Mouse (Mus musculus): ENCODE results near the gene Ckmt1. TPM values are rescaled to one million over a fixed set of nuclear protein-coding genes. Genes with fewer than 3 reads are reported as not detected.
A peak's percentile ranks its signal among the peaks of the same experiment; 100 is the strongest.
"Not testable (repeated sequence)": the region's sequence is repeated elsewhere in the genome, so short reads cannot be mapped to it uniquely, and the experiment has no call there.

Gene Ckmt1
- total RNA-seq (2021), result not detected
- long read RNA-seq, experiment 1, partial matches to known transcripts, result 0 of 1 reads
- long read RNA-seq, experiment 1, other reads (novel, unspliced or antisense), result 0 of 1 reads
- long read RNA-seq, experiment 2, result 0 reads

DNA sequence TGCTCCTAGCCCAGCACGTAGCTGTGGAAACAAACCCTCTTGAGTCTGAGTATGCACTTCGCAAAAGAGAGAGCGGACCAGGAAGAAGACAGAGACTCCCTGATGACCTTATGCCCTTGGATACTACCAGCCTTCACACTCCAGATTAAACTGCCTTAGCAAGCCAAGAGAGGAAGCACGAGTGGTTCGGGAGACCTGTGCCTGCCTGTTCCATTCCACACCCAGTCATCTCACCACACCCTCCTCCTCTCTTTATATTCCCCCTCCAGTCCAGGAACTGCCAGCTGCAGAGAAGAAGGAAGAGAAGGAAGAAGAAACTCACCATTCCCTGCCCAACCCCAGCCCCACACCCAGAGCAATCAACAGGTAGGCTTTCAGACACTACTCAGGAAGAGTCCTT is at the start of gene Ckmt1:
Gene Ckmt1, plus strand, starts transcription at position 221 of the 400 bp plus-strand sequence.
- no peak for DNase-seq

DNA sequence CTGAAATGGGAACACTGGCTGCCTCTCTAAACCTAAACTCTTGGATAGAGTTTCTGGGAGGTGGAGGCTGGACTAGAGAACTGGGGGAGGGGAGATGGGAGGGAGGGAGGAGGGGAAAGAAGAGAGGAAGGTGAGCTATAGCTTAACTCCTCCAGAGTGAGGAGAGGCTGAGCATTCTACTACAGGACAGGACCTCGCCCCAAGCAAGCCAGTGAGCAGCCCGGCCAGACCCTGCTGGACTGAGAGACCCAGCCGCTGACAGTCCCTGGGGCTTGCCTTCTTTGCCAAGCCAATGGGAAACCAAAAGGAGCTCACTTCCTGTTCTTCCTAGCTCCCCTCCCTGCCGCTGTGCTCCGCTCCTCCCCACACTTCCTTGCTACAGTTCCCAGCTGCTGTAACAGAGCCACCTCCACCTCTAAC is 48.5 kb upstream of the Ckmt1 start:
- peak; percentile 42 for DNase-seq

DNA sequence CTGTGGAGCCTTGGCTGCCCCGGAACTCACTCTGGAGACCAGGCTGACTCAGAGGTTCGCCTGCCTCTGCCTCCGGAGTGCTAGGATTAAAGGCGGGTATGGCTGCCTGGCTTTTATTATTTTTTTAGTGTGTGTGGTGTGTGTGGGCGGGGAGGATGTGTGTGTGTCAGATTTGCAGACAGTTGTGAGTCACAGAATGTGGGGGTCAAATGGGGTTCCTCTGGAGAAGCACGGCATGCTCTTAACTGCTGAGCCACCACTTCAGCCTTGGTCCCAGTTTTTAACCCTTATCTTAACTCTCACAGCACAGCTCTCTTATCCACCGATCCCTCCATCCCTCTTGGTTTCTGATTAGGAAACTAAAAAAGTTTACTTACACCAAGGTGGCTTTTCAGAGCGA is 41.2 kb upstream of the Ckmt1 start:
- no peak for DNase-seq

DNA sequence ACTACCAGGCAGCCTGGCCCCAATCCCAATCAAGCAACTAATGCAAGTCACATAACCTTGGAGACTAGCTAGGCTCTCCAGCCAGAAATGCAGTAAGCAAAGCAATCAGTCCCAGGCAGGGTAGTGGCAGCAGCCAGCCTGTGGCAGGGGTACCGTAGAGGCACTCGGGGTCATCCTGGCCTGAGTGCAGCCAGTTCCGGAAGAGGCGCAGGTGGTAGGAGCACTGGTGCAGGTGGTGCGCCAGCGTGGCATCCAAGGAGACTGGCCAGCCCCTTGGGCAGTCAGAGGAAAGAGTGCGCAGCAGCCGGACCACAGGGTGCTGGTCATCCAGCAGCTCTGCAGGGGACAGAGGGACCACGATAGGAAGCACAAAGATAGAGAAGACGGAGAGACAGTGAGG is 34.5 kb upstream of the Ckmt1 start:
- no peak for DNase-seq

DNA sequence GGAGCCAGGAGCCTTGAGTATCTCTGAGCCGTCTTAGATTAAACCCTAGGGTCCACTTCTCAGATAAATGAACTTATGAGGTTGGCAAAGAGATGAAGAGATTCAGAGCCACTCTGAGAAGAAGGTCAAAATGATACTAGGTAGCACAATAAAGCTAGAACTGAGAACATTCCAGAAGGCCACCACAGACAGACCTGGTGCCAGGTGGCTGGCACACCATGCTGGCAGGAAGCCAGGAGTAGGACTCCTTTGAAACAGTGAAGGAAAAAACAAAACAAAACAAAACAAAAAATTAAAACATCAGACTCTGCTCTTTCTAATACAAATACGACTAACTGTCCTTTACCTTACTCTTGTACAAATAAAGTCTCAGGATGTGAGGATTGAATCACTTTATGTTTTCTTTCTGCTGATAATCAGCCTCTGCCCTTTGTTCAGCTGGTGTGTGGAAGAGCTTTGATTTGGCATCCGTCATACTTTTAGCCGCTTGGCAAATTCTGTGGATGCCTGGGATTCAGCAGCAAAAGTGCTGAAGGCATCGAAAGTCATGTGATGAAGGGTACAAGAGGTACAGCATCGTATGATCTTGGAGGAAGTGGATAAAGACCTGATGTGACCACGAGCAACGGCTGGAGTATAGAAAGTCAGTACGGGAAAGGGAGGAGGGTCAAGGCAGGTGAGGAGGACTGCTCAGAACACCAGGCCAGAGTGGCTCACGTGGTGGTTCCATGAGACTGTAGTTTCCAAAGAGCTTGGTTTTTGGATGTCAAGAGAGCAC is 33.6 kb upstream of the Ckmt1 start:
- DNase-seq, result no peak

DNA sequence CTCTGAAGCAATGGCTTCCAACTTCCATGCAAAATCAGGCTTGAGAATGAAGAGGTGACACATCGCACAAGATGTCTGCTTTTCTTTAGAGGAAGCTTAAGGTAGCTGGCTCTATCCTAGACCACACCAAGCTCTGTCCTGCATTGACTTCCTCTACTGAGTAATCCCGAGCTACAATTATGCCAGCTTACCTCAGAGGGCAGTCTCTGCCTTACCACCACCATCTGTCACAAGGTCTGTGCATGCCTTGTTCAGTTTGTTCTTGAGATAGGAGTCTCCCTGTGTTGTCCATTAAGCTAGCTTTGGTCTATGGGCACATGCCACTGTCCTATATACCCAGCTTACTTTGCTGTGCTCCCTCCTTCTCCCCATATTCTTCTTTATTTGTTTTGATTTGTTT is 28.0 kb upstream of the Ckmt1 start:
- DNase-seq, result no peak

DNA sequence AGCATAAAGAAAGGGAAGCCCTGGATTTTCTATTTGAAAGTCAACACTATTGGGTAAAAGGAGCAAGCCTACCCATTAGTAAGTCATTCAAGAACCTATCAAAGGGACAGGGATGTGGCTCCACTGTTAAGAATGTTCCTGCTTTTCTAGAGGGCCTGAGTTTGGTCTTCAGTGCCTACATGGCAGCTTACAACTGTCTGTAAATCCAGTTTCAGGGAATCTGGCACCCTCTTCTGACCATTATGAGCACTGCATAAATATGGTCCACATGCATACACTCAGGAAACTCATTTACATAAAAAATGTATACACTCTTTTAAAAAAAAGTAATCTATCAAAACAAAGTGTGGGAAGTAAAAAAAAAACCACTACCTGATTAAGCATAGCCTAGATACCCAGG is 18.5 kb upstream of the Ckmt1 start:
- DNase-seq, result no peak

DNA sequence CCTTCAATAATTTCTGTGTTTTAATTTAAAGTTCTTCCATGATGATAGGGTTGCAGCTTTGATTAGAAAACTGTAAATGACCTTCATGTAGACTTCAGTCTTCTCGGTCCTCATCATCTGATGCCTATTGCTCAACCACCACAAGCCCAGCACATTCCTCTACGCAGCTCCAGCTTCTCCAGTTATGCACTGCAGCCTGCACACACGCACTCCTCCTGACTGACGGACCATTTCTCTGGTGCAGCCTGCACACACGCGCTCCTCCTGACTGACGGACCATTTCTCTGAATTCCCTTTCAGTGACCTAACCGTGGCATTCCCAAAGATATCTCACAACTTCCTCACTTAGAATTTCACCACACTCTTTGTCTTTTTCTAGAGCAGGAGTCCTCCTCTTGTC is 4.4 kb upstream of the Ckmt1 start:
- no peak for DNase-seq

DNA sequence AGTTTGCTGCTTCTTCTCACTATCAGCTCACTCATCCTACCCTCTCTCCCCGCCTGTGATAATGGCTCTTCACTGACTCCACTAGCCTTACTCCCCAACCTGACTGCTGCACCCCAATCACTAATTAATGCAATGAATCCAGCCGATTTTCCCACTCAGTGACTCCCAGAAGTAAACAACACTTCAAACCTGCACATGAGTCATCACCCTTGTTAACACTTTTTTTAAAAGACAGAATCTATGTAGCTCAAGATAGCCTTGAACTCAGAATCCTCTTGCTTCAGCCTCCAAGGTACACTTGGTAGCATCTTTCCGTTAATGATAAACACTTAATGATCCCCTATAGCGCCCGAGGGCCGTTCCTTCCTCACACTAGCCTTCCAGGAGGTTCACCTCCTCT is 3.1 kb upstream of the Ckmt1 start:
- no peak for DNase-seq

DNA sequence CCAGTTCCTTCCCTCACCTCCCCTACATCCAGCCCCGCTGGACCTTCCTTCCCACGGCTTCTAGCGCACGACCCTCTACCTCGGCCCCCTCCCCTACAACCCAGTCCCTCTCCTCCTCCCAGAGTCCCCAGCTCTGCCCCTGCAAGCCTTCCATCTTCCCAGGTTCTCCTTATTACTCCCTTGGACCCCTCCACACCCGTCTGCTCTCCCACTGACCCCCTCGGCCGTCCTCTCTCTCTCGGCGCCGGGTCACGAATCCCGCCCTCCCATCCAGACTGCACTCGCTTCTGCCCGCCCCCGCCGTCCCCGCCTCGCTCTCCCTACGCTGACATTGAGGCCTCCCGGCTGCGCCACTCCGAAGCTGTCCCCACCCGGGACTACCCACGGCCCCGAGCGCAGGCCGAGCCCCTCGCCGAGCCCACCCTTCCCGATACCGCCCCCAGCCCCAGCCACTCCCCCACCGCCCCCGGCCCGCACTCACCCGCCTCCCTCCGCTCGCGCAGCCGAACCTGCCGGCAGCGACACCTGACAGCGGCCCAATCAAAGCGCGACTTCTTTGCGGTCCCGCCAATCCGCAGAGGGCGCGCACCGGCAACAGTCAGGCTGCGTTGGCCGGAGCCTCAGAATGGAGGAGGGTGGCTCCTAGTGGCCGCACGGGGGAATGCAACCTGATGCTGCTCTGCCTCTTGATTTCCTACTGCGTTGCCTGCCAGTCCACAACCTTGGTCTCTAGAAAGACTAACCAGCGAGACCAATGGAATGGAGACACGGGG is 2.5 kb upstream of the Ckmt1 start, which contains the start of gene Ppip5k1:
Gene Ppip5k1, minus strand, starts transcription at position 577 of the 773 bp plus-strand sequence.
- peak; percentile 96 for DNase-seq

DNA sequence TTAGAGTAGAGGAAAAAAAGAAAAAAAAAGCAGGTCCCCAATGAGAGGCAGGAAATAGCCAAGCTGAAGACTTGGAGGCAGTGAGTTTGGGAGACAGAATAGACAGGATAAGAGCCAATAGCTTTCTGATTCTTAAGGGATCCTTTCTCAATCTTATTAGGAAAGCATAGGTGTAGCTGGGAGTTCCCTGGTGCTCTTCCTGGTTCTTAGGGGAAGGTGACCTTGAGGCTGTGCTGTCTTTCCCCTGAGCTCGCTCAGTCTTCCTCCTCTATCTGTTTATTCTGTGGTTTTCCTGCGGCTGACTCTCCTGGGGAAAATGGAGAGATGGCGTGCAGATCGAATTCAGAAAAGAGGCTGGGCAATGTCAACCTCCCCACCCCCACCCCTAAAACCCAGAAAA is 447 bp downstream of the Ckmt1 start:
- DNase-seq, result no peak

DNA sequence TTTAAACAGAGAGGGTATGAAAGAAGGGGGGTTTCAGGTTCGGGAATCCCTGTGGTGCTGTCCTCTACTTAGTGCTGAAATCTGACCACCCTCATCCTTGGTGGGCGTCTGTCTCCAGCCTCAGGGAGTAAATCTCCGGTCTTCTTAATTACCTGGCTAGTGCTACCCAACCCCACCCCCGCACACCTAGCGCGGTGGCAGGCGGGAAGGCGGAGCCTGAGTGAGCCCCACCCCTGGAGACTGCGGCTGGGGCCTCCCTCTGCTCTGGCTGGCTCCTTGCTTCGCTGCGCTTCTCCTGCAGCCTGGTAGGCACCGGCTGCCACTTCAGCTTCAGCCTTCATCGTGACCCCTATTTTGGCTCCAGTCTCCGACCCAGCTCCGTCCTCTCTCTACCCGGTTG is 867 bp downstream of the Ckmt1 start:
- no peak for DNase-seq

DNA sequence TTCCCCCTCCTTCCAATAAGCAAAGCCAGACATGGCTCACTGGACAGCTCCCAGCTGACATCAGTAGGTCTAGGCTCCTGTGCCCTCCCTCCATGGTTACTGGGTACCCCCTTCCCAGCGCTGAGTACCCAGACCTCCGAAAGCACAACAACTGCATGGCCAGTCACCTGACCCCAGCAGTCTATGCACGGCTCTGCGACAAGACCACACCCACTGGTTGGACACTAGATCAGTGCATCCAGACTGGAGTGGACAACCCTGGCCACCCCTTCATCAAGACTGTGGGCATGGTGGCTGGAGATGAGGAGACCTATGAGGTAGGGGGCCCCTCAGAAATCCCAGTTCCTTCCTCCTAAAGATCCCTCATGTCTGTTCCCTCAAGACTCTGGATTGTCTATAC is 1.9 kb downstream of the Ckmt1 start:
- DNase-seq, result no peak

DNA sequence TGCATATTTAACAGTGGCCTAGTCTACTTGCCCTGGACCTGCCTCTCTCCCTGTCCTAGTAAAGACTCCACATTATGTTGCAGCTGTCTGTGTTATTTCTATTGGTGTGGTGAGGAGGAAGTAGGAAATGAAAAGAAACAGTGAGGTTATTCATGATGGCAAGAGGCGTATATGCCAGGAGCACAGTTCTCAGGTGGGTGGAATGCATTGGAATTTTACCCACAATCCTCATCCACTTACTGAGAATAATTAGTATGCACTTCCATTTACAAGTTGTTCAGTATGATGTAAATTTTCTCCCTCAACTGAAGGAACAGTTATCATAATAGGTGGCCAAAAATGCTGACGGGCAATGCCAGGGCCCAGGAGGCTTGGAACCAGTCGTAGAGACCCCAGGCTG is 6.1 kb downstream of the Ckmt1 start:
- no peak for DNase-seq

DNA sequence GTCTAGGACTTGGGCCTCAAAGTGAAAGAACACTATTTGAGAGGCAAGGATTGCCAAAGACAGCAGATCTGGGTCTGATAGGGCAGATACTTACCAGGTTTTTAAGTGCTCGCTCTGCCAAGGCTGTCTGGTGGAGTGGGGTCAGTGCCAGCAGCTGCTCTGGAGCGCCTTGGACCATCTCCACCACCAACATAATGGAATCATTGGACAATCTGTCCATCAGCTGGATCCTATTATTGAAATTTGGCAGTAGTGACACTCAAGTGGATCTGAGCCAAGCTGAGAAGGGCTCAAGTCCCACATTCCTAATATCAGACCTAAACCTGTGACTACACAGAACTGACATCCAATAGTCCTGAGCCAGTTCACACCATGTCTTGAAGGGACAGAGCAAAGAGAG is 11.3 kb downstream of the Ckmt1 start:
- no peak for DNase-seq

DNA sequence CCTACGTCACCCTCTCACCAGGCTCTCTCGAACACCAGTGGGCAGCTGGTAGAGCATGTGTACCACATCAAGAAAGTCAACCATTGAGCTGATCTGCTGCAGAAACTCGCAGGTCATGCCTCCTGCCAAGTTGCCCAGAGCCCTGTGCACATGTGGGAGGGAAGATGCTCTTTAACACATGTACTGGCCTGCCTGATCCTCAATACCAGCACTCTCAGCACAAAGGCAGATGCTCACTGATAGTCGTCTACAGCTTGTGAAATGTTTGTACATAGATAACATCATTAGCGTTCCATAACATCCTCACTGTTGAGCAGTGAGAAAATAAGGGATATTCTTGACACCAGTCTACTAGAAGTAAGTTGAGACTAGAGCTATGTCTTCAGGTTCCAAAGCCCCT is 13.4 kb downstream of the Ckmt1 start:
- no peak for DNase-seq

DNA sequence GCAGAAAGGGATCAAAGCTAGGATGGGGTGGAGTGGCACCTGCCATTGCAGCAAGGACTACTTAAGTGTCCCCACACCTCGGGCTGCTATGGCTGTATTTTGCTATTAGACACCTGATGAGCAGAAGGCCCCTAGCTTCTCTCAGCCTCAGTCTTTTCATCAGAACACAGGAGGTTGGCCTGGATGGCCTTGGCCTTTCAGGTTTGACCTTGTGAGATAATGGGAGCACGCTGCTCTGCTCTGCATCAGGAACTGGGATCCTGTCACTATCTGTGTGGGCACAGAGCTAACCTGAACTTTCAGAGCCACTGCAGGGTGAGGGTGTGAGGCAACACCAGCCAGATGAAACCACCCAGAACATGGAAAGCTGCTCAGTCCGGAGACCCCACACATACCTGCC is 14.8 kb downstream of the Ckmt1 start:
- no peak for DNase-seq

DNA sequence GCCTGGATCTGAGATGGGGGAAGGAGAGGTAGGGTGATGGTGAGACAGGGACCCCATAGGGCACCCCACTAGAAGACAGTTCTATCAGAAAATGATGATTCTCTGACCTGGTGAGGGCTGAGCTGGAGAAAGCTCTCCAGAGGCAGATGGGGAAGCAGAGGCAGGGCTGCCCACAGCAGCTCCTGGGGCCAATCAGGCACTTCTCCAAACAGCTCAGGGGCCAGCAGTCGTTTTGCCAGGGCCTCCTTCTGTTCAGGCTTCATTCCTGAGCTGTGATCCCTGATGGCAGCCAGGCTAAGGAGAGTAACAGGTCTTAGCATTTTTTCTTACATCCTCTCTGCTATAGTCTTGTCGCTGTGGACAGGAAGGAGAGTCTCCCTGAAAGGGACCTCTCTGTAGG is 17.3 kb downstream of the Ckmt1 start:
- DNase-seq, result no peak

DNA sequence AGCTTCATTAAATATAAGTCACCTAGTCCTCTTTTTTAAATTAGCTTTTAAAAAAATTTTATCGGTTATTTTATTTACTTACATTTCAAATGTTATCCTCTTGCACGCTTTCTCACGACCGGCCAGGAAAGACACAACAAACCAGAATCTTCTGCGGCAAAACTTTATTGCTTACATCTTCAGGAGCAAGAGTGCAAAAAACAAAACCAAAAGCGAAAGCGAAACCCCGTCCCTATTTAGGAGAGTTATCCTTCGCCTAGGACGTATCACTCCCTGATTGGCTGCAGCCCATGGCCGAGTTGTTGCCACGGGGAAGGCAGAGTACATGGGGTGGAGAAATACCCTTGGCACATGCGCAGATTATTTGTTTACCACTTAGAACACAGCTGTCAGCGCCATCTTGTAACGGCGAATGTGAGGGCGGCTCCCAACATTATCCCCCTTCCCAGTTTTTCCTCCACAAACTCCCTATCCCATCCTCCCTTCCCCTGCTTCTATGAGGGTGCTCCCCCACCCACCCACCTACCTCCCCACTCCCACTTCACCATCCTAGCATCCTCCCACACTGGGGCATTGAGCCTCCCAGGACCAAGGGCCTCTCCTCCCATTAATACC is 29.6 kb downstream of the Ckmt1 start, which contains the start of gene Strc:
Gene Strc, minus strand, starts transcription at position 208 of the 615 bp plus-strand sequence.
- not testable (repeated sequence) for DNase-seq

DNA sequence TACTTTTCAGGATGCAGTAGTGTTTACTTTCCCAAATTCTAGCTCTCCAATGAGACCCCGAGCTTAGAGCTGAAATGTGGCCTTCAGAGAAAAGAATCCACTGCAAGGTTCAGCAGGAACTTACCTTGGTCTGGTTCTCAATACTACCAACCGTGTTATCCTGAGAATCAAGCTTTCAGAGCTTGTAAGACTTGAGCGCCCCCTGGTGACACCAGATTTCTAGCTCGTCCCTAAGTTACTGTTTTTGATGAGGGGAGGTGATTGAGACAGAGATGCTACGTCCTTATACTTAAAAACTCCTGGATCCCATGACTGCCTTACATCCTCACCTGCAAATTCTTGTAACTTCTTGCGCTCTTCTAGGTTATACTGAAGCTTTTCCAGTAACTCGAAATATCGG is 39.1 kb downstream of the Ckmt1 start:
- DNase-seq, result peak; percentile 20

DNA sequence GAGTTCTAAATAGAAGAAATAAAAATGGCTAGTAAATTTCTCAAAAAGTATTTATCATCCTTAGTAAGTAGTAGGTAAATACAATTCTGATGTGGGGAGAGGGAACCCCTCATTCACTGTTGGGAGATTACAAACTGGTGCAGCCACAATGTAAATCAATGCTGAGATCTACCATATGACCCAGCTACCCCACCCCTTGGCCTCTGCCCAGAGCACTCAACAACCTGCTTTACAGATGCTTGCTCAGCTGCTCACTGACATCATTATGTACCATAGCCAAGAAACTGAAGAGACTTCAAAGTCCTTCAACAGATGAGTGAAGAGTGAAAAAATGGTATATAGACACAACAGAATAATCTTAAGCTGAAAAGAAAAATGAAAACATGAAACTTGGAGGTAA is 45.8 kb downstream of the Ckmt1 start:
- DNase-seq, result no peak

DNA sequence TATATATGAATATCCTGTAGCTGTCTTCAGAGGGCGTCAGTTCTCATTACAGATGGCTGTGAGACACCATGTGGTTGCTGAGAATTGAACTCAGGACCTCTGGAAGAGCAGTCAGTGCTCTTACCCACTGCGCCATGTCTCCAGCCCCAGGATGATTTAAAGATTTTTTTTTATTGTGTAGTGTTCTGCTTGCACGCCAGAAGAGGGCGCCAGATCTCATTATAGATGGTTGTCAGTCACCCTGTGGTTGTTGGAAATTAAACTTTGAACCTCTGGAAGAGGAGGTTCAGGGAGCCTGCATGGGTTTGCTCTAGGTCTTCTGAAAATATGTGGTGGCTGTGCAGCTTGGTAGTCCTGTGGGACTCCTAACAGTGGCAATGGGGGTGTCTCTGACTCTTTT is 50.6 kb downstream of the Ckmt1 start:
- no peak for DNase-seq

DNA sequence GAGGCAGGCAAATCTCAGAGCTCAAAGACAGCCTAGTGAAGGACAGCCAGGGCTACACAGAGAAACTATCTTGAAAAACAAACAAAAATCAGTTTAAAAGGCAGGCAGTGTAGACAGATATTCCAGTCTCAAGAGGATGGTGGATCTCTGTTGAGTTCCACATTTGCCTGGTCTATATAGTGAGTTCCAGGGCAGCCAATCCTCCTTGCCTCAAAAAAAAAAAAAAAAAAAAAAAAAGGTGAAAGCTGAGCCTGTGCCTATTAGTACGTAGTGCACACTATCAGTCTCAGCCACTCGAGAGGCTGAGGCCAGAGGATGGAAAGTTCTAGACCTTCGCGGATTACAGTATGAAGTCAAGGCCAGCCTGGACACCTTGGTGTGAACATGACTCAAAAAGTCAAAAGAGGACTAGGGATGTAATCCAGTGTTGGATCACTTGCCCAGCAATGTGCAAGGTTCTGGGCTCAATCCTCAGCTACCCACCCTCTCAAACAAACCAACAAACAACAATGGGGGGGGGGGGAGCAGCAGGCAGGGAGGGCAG is 55.4 kb downstream of the Ckmt1 start:
- no peak for DNase-seq

Measured in gastrocnemius, postnatal 25 days (tissue).